Comparison of ENCODE assay signal across 8 mouse cellular contexts in genomic region chr6:86371950-86372516, GRCm38 (mm10). TPM values are rescaled to one million over a fixed set of nuclear protein-coding genes. Genes with fewer than 3 reads are reported as not detected.
DNase-seq lines count a peak whose midpoint lies in the region; ATAC-seq and TF ChIP-seq lines count a peak whose summit lies in the region.

No protein-coding gene starts in this region.

- dilution Hi-C loops in CH12.LX (cut with MboI; ENCODE audit: extremely low pct_ligation_motif_present, extremely low pct_unique_long_range_greater_than_20kb, low sequenced_read_pairs): no loop called here

- H3K9ac ChIP-seq in CH12.LX (ENCODE audit: insufficient read depth, low read depth): peak overlapping the region; percentile 89
- peak overlapping the region; percentile 85 for H3K9ac ChIP-seq in liver, embryonic 14.5 days (replicated peaks)

- H3K9me3 ChIP-seq in heart, embryonic 10.5 days: no peaks in the 10 kb centered on the region
- H3K9me3 ChIP-seq in CH12.LX (replicated peaks; ENCODE audit: low read length): no peaks in the 10 kb centered on the region
- no peaks in the 10 kb centered on the region for H3K9me3 ChIP-seq in forebrain, embryonic 10.5 days
- H3K9me3 ChIP-seq in liver, embryonic 14.5 days (ENCODE audit: control insufficient read depth, low read length): no peaks in the 10 kb centered on the region

- 5% methylated on average over 12 of the region's 12 CpGs for WGBS in heart, embryonic 10.5 days
- WGBS in forebrain, embryonic 10.5 days: 5% methylated on average over 12 of the region's 12 CpGs
- WGBS in liver, embryonic 14.5 days (ENCODE audit: insufficient replicate concordance): 3% methylated on average over 12 of the region's 12 CpGs

- intact Hi-C loops in heart, postnatal 36 days (cut with DNase I): no loop called here

- peak overlapping the region; percentile 98 for H3K4me2 ChIP-seq in CH12.LX (ENCODE audit: insufficient read depth, low read depth, poor library complexity, severe bottlenecking)
- peak overlapping the region; percentile 97 for H3K4me2 ChIP-seq in liver, embryonic 14.5 days (ENCODE audit: low read depth)

- no peak for TF ChIP-seq RAD21 in CH12.LX (IDR thresholded peaks at IDR 0.05; ENCODE audit: low read depth, low read length)

- peaks cover 50% of the 10 kb centered on the region for H3K79me2 ChIP-seq in CH12.LX (replicated peaks; ENCODE audit: control insufficient read depth, extremely low read depth, insufficient read depth, poor library complexity, severe bottlenecking)

- H3K4me1 ChIP-seq in heart, embryonic 10.5 days: peaks cover 13% of the 10 kb centered on the region
- H3K4me1 ChIP-seq in CH12.LX (ENCODE audit: control insufficient read depth in 1 of 2, insufficient read depth in 2 of 2): peaks cover 8 to 30% of the 10 kb centered on the region in 2 experiments
- H3K4me1 ChIP-seq in forebrain, embryonic 10.5 days: peaks cover 28% of the 10 kb centered on the region
- H3K4me1 ChIP-seq in liver, embryonic 14.5 days (replicated peaks; ENCODE audit: control insufficient read depth in 2 of 2, insufficient read depth in 2 of 2, low read length in 1 of 2): peaks cover 16 to 19% of the 10 kb centered on the region in 2 experiments

- peak overlapping the region; percentile 97 for H3K4me3 ChIP-seq in heart, embryonic 10.5 days
- H3K4me3 ChIP-seq in CH12.LX (replicated peaks in 1 of 3; ENCODE audit: low read depth in 2 of 3, low read length in 2 of 3, poor library complexity in 1 of 3): peak overlapping the region; percentile 78 to 100 (median 97)
- peak overlapping the region; percentile 96 for H3K4me3 ChIP-seq in forebrain, embryonic 10.5 days
- peak overlapping the region; percentile 86 to 91 for H3K4me3 ChIP-seq in liver, embryonic 14.5 days (ENCODE audit: insufficient read depth in 1 of 2, low read depth in 2 of 2, low read length in 2 of 2)

- no peak for TF ChIP-seq POLR2A in CH12.LX (IDR thresholded peaks at IDR 0.05; ENCODE audit: low read depth, low read length)

- H3K27ac ChIP-seq in heart, embryonic 10.5 days: peak overlapping the region; percentile 91
- H3K27ac ChIP-seq in CH12.LX (ENCODE audit: insufficient read depth, low read depth): no peak overlapping the region
- H3K27ac ChIP-seq in forebrain, embryonic 10.5 days: peak overlapping the region; percentile 95
- peak overlapping the region; percentile 59 for H3K27ac ChIP-seq in liver, embryonic 14.5 days

- no peak for TF ChIP-seq EP300 in CH12.LX (IDR thresholded peaks at IDR 0.05; ENCODE audit: low read length)
- TF ChIP-seq EP300 in liver, embryonic 14.5 days (IDR thresholded peaks at IDR 0.05; ENCODE audit: low read depth): no peak

- no peak for DNase-seq in heart, embryonic 10.5 days (ENCODE audit: low spot score)
- no peak for DNase-seq in heart, postnatal 36 days
- DNase-seq in CH12.LX (ENCODE audit: extremely low read depth): no peak
- no peak for DNase-seq in forebrain, embryonic 10.5 days (ENCODE audit: extremely low spot score, low spot score)
- DNase-seq in liver, embryonic 14.5 days (ENCODE audit: low read depth in 3 of 3, low spot score in 3 of 3): no peak
- DNase-seq in gastrocnemius, adult 8-10 months (ENCODE audit: low spot score in 2 of 2): no peak
- DNase-seq in gastrocnemius, postnatal 25 days: no peak
- no peak for DNase-seq in right cerebral cortex, postnatal 36 days (ENCODE audit: low spot score in 2 of 2)

- in situ Hi-C loops in CH12.LX (cut with MboI; ENCODE audit: low pct_ligation_motif_present, low pct_unique_long_range_greater_than_20kb, low sequenced_read_pairs): loop anchor here (25.0 kb wide), 1 partner anchor 360 kb away; the partner anchor contains the start of gene Figla

- no peaks in the 10 kb centered on the region for H3K27me3 ChIP-seq in heart, embryonic 10.5 days (ENCODE audit: insufficient read depth, poor library complexity, severe bottlenecking)
- H3K27me3 ChIP-seq in CH12.LX (replicated peaks): no peaks in the 10 kb centered on the region
- no peaks in the 10 kb centered on the region for H3K27me3 ChIP-seq in forebrain, embryonic 10.5 days (ENCODE audit: poor library complexity, severe bottlenecking)
- no peaks in the 10 kb centered on the region for H3K27me3 ChIP-seq in liver, embryonic 14.5 days (ENCODE audit: control insufficient read depth, insufficient read depth, low read length)

- H3K36me3 ChIP-seq in heart, embryonic 10.5 days: peaks cover 38% of the 10 kb centered on the region
- peaks cover 18 to 54% of the 10 kb centered on the region in 2 experiments for H3K36me3 ChIP-seq in CH12.LX (replicated peaks in 1 of 2; ENCODE audit: control insufficient read depth in 1 of 2, insufficient read depth in 1 of 2, low read length in 1 of 2)
- H3K36me3 ChIP-seq in forebrain, embryonic 10.5 days (replicated peaks): peaks cover 68% of the 10 kb centered on the region
- peaks cover 13% of the 10 kb centered on the region for H3K36me3 ChIP-seq in liver, embryonic 14.5 days (replicated peaks; ENCODE audit: control insufficient read depth, insufficient read depth, low read depth)

- no peak for ATAC-seq in liver, embryonic 14.5 days (ENCODE audit: insufficient read depth)

- no peak for TF ChIP-seq CTCF in CH12.LX (conservative IDR thresholded peaks at IDR 0.05 in 1 of 2, IDR thresholded peaks at IDR 0.05 in 1 of 2; ENCODE audit: low read depth in 2 of 2, low read length in 2 of 2)
- TF ChIP-seq CTCF in liver, embryonic 14.5 days (IDR thresholded peaks at IDR 0.05; ENCODE audit: low read depth): no peak

TF ChIP-seq in CH12.LX, 34 proteins besides CTCF, POLR2A, EP300 and RAD21 (continues in another document):
- 0 out of 2 replicates have a peak, but pooled peaks have one; percentile 60 for TF ChIP-seq MYC (IDR thresholded peaks at IDR 0.05; ENCODE audit: low read depth, low read length)
- peak; percentile 36; the same call in 1 of the 2 replicates for TF ChIP-seq ZNF384 (IDR thresholded peaks at IDR 0.05; ENCODE audit: low read depth, low read length)

RNA-seq across cellular contexts. Expression of gene Snrpg, which starts 0.9 kb away (rescaled TPM):
- 410 and 487 TPM in 2 replicates for polyA plus RNA-seq in heart, embryonic 10.5 days (2016; fragmentation: Nextera tagmentation; extraction: Ambion mirVana)
- total RNA-seq in heart, postnatal 36 days (2021): 10 to 100 TPM; 34.1 to 42.1 TPM
- total RNA-seq in CH12.LX (2012; rRNA removed): 462 and 546 TPM in 2 replicates
- total RNA-seq in CH12.LX (2014; rRNA removed): 137 and 146 TPM in 2 replicates
- polyA plus RNA-seq in CH12.LX (2012; ENCODE audit: insufficient read length, low read depth): 408 and 446 TPM in 2 replicates
- 939 and 953 TPM in 2 replicates for polyA plus RNA-seq in forebrain, embryonic 10.5 days (2016; fragmentation: Nextera tagmentation; extraction: Ambion mirVana)
- 91.4 and 135 TPM in 2 replicates for polyA plus RNA-seq in liver, embryonic 14.5 days (2012; rRNA removed)
- 440 and 462 TPM in 2 replicates for polyA plus RNA-seq in liver, embryonic 14.5 days (2014; fragmentation: Nextera tagmentation; extraction: Ambion mirVana)
- total RNA-seq in gastrocnemius, adult 8-10 months (2022): 10 to 100 TPM; 31.3 to 36.1 (median 31.9) TPM
- total RNA-seq in gastrocnemius, postnatal 25 days (2021): 10 to 100 TPM; 26.2 to 27.1 TPM

RNA-seq across cellular contexts. Expression of gene Fam136a, which starts 6.6 kb away (rescaled TPM):
- 148 and 182 TPM in 2 replicates for polyA plus RNA-seq in heart, embryonic 10.5 days (2016; fragmentation: Nextera tagmentation; extraction: Ambion mirVana)
- 10 to 100 TPM; 26.8 to 28.9 TPM for total RNA-seq in heart, postnatal 36 days (2021)
- total RNA-seq in CH12.LX (2012; rRNA removed): 152 and 200 TPM in 2 replicates
- 339 and 378 TPM in 2 replicates for total RNA-seq in CH12.LX (2014; rRNA removed)
- 160 and 179 TPM in 2 replicates for polyA plus RNA-seq in CH12.LX (2012; ENCODE audit: insufficient read length, low read depth)
- polyA plus RNA-seq in forebrain, embryonic 10.5 days (2016; fragmentation: Nextera tagmentation; extraction: Ambion mirVana): 208 and 210 TPM in 2 replicates
- 15.5 and 27.6 TPM in 2 replicates for polyA plus RNA-seq in liver, embryonic 14.5 days (2012; rRNA removed)
- polyA plus RNA-seq in liver, embryonic 14.5 days (2014; fragmentation: Nextera tagmentation; extraction: Ambion mirVana): 62.8 and 64.8 TPM in 2 replicates
- 10 to 100 TPM; 12.1 to 14.0 (median 12.9) TPM for total RNA-seq in gastrocnemius, adult 8-10 months (2022)
- total RNA-seq in gastrocnemius, postnatal 25 days (2021): 10 to 100 TPM; 16.0 to 16.3 TPM

RNA-seq across cellular contexts. Expression of gene Pcyox1, which starts 24.9 kb away (rescaled TPM):
- 55.4 and 57.8 TPM in 2 replicates for polyA plus RNA-seq in heart, embryonic 10.5 days (2016; fragmentation: Nextera tagmentation; extraction: Ambion mirVana)
- 10 to 100 TPM; 74.9 to 92.7 TPM for total RNA-seq in heart, postnatal 36 days (2021)
- total RNA-seq in CH12.LX (2012; rRNA removed) (12.8 and 14.1 TPM in 2 replicates), CH12.LX (2014; rRNA removed) (10.7 and 12.9 TPM in 2 replicates)
- polyA plus RNA-seq in CH12.LX (2012; ENCODE audit: insufficient read length, low read depth): 8.7 TPM in 2 replicates
- polyA plus RNA-seq in forebrain, embryonic 10.5 days (2016; fragmentation: Nextera tagmentation; extraction: Ambion mirVana): 73.5 and 78.3 TPM in 2 replicates
- 17.7 and 22.0 TPM in 2 replicates for polyA plus RNA-seq in liver, embryonic 14.5 days (2012; rRNA removed)
- 37.7 and 39.4 TPM in 2 replicates for polyA plus RNA-seq in liver, embryonic 14.5 days (2014; fragmentation: Nextera tagmentation; extraction: Ambion mirVana)
- total RNA-seq in gastrocnemius, adult 8-10 months (2022): 10 to 100 TPM; 49.7 to 60.0 (median 57.0) TPM
- 10 to 100 TPM; 50.7 to 65.0 TPM for total RNA-seq in gastrocnemius, postnatal 25 days (2021)

RNA-seq across cellular contexts. Expression of gene Tia1, which starts 32.0 kb away (rescaled TPM):
- polyA plus RNA-seq in heart, embryonic 10.5 days (2016; fragmentation: Nextera tagmentation; extraction: Ambion mirVana): 144 and 177 TPM in 2 replicates
- 10 to 100 TPM; 18.1 to 26.4 TPM for total RNA-seq in heart, postnatal 36 days (2021)
- 31.8 and 36.8 TPM in 2 replicates for total RNA-seq in CH12.LX (2012; rRNA removed)
- total RNA-seq in CH12.LX (2014; rRNA removed): 41.4 and 49.1 TPM in 2 replicates
- 34.0 and 36.1 TPM in 2 replicates for polyA plus RNA-seq in CH12.LX (2012; ENCODE audit: insufficient read length, low read depth)
- 209 and 212 TPM in 2 replicates for polyA plus RNA-seq in forebrain, embryonic 10.5 days (2016; fragmentation: Nextera tagmentation; extraction: Ambion mirVana)
- 13.5 and 14.7 TPM in 2 replicates for polyA plus RNA-seq in liver, embryonic 14.5 days (2012; rRNA removed)
- polyA plus RNA-seq in liver, embryonic 14.5 days (2014; fragmentation: Nextera tagmentation; extraction: Ambion mirVana): 16.0 and 16.9 TPM in 2 replicates
- 10 to 100 TPM; 14.2 to 21.7 (median 17.5) TPM for total RNA-seq in gastrocnemius, adult 8-10 months (2022)
- 10 to 100 TPM; 18.7 to 23.4 TPM for total RNA-seq in gastrocnemius, postnatal 25 days (2021)

RNA-seq across cellular contexts. Expression of gene Gm44790, which starts 54.4 kb away (rescaled TPM):
- polyA plus RNA-seq in heart, embryonic 10.5 days (2016; fragmentation: Nextera tagmentation; extraction: Ambion mirVana): 1.1 TPM in 1 of 2 replicates, not detected in the other
- not detected for total RNA-seq in heart, postnatal 36 days (2021)
- total RNA-seq in CH12.LX (2012; rRNA removed) (not detected in 2 replicates), CH12.LX (2014; rRNA removed) (not detected in 2 replicates)
- polyA plus RNA-seq in CH12.LX (2012; ENCODE audit: insufficient read length, low read depth): not detected in 2 replicates
- 0.83 TPM in 1 of 2 replicates, not detected in the other for polyA plus RNA-seq in forebrain, embryonic 10.5 days (2016; fragmentation: Nextera tagmentation; extraction: Ambion mirVana)
- 0.11 TPM in 1 of 2 replicates, not detected in the other for polyA plus RNA-seq in liver, embryonic 14.5 days (2012; rRNA removed)
- not detected in 2 replicates for polyA plus RNA-seq in liver, embryonic 14.5 days (2014; fragmentation: Nextera tagmentation; extraction: Ambion mirVana)
- total RNA-seq in gastrocnemius, adult 8-10 months (2022): 1 to 10 TPM in 1 of 4 experiments, not detected in 3; 1.3 TPM
- not detected for total RNA-seq in gastrocnemius, postnatal 25 days (2021)

Comparison
In these comparisons a context has a peak if more than half of its experiments do, and no peak if none do; other contexts are left out.
1. RNA of gene Fam136a, which starts 6.6 kb away (total RNA-seq): 152 to 378 TPM in CH12.LX; 26.8 to 28.9 TPM in heart, postnatal 36 days, 16.0 to 16.3 TPM in gastrocnemius, postnatal 25 days and 12.1 to 14.0 TPM in gastrocnemius, adult 8-10 months; every median in the first group is over 4 times any median in the second.
2. Peak in every context shown above with its lines, with median percentiles within 50 percentile points of each other: H3K4me3 ChIP-seq.